Mouse (Mus musculus) heart, embryonic 14.5 days (tissue): Measurements from ENCODE around the gene Gm3646. TPM values are rescaled to one million over a fixed set of nuclear protein-coding genes. Genes with fewer than 3 reads are reported as not detected.
A peak's percentile ranks its signal among the peaks of the same experiment; 100 is the strongest.

ENCODE experiments used
- ATAC-seq: fragments of 200-750 bp; cut with Nextera tagmentation; 2 replicates; pipeline ENCODE4 v1.8.0; 2017; ENCODE audit warnings: low read depth, moderate TSS enrichment; ENCODE audit not compliant: insufficient number of reproducible peaks, insufficient read depth, low FRiP score
- H3K27ac ChIP-seq, 2 experiments: fragments of 200-500 bp in 1 of 2; fragments of 300-500 bp in 1 of 2; sonication (generic) in 1 of 2; replicated peaks in 1 of 2; 2 replicates each; pipeline ENCODE4 v1.5.1; 2012 to 2014; ENCODE audit warnings: low read depth in 2 of 2, low read length in 2 of 2, control low read depth in 1 of 2, mild to moderate bottlenecking in 1 of 2, mixed read lengths in 1 of 2; ENCODE audit not compliant: control insufficient read depth in 1 of 2, insufficient read depth in 1 of 2
- H3K27me3 ChIP-seq: fragments of 300-500 bp; sonication (generic); 2 replicates; pipeline ENCODE4 v1.6.1; 2014; ENCODE audit warnings: mild to moderate bottlenecking, low read length, control low read depth; ENCODE audit not compliant: control insufficient read depth, insufficient read depth
- H3K36me3 ChIP-seq: fragments of 300-500 bp; sonication (generic); 2 replicates; pipeline ENCODE4 v1.6.1; 2014; ENCODE audit warnings: mild to moderate bottlenecking, control low read depth, low read length, mixed read lengths; ENCODE audit not compliant: control insufficient read depth, insufficient read depth
- H3K4me1 ChIP-seq, 2 experiments: fragments of 200-500 bp in 1 of 2; fragments of 300-500 bp in 1 of 2; sonication (generic) in 1 of 2; 2 replicates each; pipeline ENCODE4 v1.6.1; 2012 to 2014; ENCODE audit warnings: low read length in 2 of 2, control low read depth in 1 of 2, mixed read lengths in 1 of 2; ENCODE audit not compliant: control insufficient read depth in 2 of 2, insufficient read depth in 2 of 2
- H3K4me2 ChIP-seq: fragments of 300-500 bp; sonication (generic); 2 replicates; pipeline ENCODE4 v1.6.1; 2014; ENCODE audit warnings: mild to moderate bottlenecking, low read length
- H3K4me3 ChIP-seq, 2 experiments: fragments of 200-500 bp in 1 of 2; fragments of 300-500 bp in 1 of 2; sonication (generic) in 1 of 2; 2 replicates each; pipeline ENCODE4 v1.5.1; 2012 to 2014; ENCODE audit warnings: low read length in 2 of 2, mild to moderate bottlenecking in 2 of 2, control low read depth in 1 of 2, low read depth in 1 of 2, moderate library complexity in 1 of 2; ENCODE audit not compliant: control insufficient read depth in 1 of 2, insufficient read depth in 1 of 2
- H3K9ac ChIP-seq: fragments of 300-500 bp; sonication (generic); 2 replicates; pipeline ENCODE4 v1.6.1; 2014; ENCODE audit warnings: mild to moderate bottlenecking, low read length
- H3K9me3 ChIP-seq: fragments of 300-500 bp; sonication (generic); 2 replicates; pipeline ENCODE4 v1.6.1; 2016; ENCODE audit warnings: low read length, control low read depth; ENCODE audit not compliant: control insufficient read depth
- whole genome bisulfite sequencing: fragments of 180-500 bp; shearing (Covaris S2); extraction: QIAGEN DNeasy Blood & Tissue Kit; methylation state at CpG from one replicate; pipeline ENCODE4 v1.1.7; 2014; 5-methylcytosine and 5-hydroxymethylcytosine counted together
- polyA plus RNA-seq: library from polyadenylated mRNA; unstranded; fragments of >200 nt; fragmentation: Nextera tagmentation; extraction: Ambion mirVana; gene quantifications from 2 replicates; pipeline ENCODE4 v1.2.1, GENCODE M21; 2014

Gene Gm3646
- polyA plus RNA-seq = 3.6 and 5.6 TPM in 2 replicates

DNA sequence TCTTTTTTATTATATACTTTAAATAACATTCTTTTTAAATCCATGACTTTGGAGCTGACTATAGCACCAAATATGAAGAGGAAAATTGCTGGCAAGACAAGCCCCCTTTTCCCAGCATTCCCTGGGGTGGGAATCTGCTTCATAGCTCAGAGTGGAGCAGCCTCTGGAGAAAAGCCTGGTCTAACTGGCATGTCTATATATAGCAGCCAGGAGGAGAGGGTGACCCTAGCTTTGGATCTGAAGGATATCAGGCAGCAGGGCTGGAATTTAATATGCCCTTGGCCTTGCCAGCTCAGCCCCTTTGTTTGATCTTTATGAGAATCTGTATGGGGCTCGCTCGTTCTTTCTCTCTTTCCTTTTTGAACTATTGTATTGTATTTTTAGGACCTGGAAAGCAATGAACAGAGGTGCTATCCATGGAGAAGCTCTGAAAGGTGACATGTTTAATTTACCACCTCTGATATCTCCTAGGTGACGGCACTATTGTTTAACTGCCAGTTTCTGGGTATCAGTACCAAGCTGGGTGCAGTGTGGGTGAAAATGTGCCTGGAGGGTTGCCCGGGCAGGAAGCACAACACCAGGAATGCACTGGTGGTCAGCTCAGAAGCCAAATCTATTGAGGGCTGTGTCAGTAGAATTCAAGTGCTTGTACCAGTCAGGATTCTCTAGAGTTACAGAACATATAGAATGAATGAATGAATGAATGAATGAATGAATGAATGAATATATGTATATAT, at the start of gene Gm3646:
Gene Gm3646 (minus strand): TSS at position 90 of the 737 bp plus-strand sequence.
- 41% methylated on average over 4 of the region's 4 CpGs for WGBS
- Histone ChIP-seq H3K4me1 (peaks cover 13 to 24% of the 10 kb centered on the region in 2 experiments), H3K36me3 (no peaks in the 10 kb centered on the region), H3K9ac (peak within 1 kb of the TSS; percentile 47; the same call in 1 of the 2 replicates), H3K4me3 (no peak within 1 kb of the TSS), H3K27ac (peak within 1 kb of the TSS; percentile 89 to 91), H3K27me3 (no peaks in the 10 kb centered on the region), H3K4me2 (peak within 1 kb of the TSS; percentile 51), H3K9me3 (no peaks in the 10 kb centered on the region)
- ATAC-seq = peak; percentile 79

DNA sequence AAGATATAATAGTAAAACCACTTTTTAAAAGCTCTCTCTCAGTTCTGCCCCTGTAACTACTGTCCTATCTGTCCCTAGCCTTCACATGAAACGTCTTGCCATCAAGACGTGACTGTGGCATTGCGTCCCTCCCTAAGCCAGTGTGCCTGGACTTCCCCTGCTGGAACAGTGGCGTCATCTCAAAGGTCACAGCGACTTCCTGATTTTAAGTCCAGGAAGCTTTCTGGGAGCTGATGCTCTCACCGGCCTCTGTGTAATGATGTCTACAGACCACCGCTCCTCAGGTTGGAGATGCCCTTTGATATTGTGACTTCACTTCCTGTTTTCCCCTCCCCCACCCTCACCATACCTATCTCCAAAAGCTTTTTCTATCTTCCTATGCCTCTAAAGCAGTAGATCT, 41.9 kb upstream of the Gm3646 start:
- no peak for ATAC-seq
- Histone ChIP-seq H3K27ac (no peak overlapping the region), H3K9ac (no peak overlapping the region), H3K4me3 (no peak overlapping the region), H3K4me1 (peaks cover 5 to 14% of the 10 kb centered on the region in 2 experiments), H3K27me3 (no peaks in the 10 kb centered on the region), H3K4me2 (no peak overlapping the region), H3K36me3 (no peaks in the 10 kb centered on the region), H3K9me3 (no peaks in the 10 kb centered on the region)
- 57% methylated on average over 7 of the region's 7 CpGs for WGBS

DNA sequence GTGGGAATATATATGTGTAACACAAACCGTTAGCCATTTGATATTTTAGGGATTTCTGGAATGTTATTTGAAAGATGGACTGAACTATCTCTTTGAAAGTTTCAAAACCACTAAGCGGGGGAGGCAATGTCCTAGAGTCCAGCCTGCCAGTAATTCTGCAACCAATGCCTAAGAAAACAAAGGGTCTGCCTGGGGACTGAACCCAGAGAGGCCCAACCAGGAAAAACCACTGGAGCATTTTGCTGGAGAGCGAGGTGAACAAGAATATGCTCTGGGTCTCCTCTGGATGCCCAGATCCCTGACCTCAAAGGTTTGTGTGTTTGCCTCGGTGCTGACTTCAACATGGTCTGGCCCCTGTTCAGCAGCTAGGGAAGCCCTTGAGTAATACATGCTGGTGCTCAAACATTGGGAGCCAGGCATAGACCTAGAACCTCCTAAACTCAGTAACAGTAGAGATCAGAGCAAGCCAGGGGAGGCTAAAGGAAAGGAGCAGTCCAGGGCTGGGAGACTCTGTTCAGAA, 41.0 kb upstream of the Gm3646 start:
- no peak overlapping the region; a peak in 1 of 4 replicates for H3K27ac ChIP-seq
- H3K4me3 ChIP-seq = no peak overlapping the region
- no peak overlapping the region for H3K9ac ChIP-seq
- H3K9me3 ChIP-seq = no peaks in the 10 kb centered on the region
- ATAC-seq = no peak
- no peaks in the 10 kb centered on the region for H3K36me3 ChIP-seq
- peaks cover 3 to 9% of the 10 kb centered on the region in 2 experiments for H3K4me1 ChIP-seq
- no peak overlapping the region for H3K4me2 ChIP-seq
- 63% methylated on average over 4 of the region's 4 CpGs for WGBS
- H3K27me3 ChIP-seq = no peaks in the 10 kb centered on the region

DNA sequence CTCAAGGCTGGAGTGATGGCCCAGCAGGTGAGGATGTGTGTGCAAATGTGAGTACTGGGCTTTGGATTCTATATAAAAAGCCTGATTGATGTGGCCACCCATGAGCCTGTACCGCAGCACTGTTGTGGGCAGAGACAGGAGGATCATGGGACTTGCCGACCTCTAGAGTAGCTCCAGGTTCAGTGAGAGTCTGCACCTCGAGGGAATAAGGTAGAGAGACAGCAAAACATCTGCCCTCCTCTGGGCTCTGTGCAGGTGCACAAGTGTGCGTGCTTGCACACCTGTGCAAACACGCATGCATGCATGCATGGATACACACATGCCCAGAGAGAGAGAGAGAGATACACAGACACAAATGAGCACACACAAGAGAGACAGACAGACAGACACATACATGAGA, 38.2 kb upstream of the Gm3646 start:
- no peak overlapping the region for H3K4me3 ChIP-seq
- H3K36me3 ChIP-seq = no peaks in the 10 kb centered on the region
- H3K4me2 ChIP-seq = no peak overlapping the region
- 83% methylated on average over 5 of the region's 5 CpGs for WGBS
- no peak overlapping the region for H3K27ac ChIP-seq
- H3K27me3 ChIP-seq = no peaks in the 10 kb centered on the region
- H3K9me3 ChIP-seq = no peaks in the 10 kb centered on the region
- no peak overlapping the region for H3K9ac ChIP-seq
- ATAC-seq = no peak
- peaks cover 11 to 19% of the 10 kb centered on the region in 2 experiments for H3K4me1 ChIP-seq

DNA sequence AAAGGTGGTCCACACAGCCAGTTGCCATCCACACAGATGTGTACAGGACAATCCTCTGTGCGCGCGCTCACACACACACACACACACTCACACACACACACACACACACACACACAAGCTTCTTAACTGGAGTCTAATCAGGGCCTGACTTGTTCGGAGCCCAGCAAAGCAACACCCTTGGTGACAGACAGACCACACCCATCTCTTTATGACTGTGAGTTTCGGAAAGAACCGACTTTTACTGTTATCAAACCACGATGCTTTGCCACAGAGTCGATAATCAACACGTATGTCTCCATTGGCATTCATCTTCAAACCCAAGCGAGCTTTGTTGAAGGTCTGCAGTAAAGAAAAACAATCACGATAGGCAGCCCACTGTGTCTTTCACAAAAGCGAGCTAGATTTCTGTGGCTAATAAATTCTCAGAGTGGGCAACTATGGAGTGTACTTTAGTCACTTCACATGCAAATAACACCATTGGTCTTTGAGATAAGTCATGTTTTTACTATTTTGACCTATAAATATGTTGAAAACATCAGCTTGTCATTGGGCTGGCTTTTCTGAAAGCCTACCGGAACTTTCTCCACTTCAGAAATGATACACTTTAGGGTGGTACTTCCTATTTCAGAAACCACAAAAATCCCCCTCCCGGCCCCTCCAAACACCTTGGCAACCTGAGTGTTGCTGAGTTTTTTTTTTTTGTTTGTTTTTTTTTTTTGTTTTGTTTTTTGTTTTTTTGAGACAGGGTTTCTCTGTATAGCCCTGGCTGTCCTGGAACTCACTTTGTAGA, 37.3 kb upstream of the Gm3646 start:
- H3K9ac ChIP-seq = no peak overlapping the region
- no peak for ATAC-seq
- H3K9me3 ChIP-seq = no peaks in the 10 kb centered on the region
- H3K36me3 ChIP-seq = no peaks in the 10 kb centered on the region
- 83% methylated on average over 14 of the region's 14 CpGs for WGBS
- no peak overlapping the region for H3K4me3 ChIP-seq
- H3K4me1 ChIP-seq = peaks cover 11 to 22% of the 10 kb centered on the region in 2 experiments
- H3K27me3 ChIP-seq = no peaks in the 10 kb centered on the region
- no peak overlapping the region for H3K27ac ChIP-seq
- H3K4me2 ChIP-seq = no peak overlapping the region

DNA sequence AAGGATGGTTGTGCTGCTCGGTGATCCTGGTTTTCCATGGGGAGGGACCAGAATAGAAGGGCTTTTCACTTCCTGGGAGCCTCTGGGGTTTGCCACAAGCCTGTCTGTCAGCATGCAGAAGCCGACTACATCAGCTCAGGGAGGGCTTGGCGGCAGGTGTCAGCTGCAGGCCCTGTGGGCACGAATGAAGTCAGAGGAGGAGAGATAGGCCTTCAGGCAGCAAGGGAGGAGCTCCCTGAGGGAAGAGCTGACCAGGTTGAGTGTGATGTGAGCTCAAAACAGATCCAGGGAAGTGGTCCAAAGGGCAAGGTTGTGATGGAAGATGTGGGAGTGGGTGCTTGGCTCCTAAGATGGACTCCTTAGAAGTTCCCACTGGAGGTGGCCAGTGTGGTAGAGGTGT, 35.7 kb upstream of the Gm3646 start:
- WGBS = 47% methylated on average over 4 of the region's 4 CpGs
- H3K4me3 ChIP-seq = no peak overlapping the region
- no peak overlapping the region for H3K27ac ChIP-seq
- no peak for ATAC-seq
- H3K27me3 ChIP-seq = no peaks in the 10 kb centered on the region
- H3K9ac ChIP-seq = no peak overlapping the region
- H3K9me3 ChIP-seq = no peaks in the 10 kb centered on the region
- no peak overlapping the region for H3K4me2 ChIP-seq
- peaks cover 11 to 19% of the 10 kb centered on the region in 2 experiments for H3K4me1 ChIP-seq
- H3K36me3 ChIP-seq = no peaks in the 10 kb centered on the region

DNA sequence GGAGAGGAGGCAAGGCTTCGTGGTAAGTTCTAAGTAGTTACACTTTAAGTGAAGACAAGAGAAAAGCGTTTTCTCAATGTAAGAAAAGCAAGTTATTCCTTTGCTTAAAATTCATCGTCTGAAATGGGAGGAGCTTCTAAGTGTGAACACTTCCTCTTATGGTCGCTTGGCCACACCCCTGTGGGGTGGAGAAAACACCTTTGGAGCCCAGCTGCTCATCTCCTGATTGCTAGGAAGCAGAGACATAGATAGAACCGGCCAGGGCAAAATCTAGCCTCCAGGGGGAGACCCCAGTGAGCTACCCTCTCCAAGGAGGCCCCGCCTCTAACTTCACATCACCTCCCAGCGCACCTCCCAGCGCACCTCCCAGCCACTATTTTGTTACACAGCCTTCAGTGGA, 34.7 kb upstream of the Gm3646 start:
- Histone ChIP-seq H3K27me3 (no peaks in the 10 kb centered on the region), H3K4me1 (peaks cover 11 to 23% of the 10 kb centered on the region in 2 experiments), H3K4me2 (no peak overlapping the region; the same call in 1 of the 2 replicates), H3K27ac (no peak overlapping the region), H3K9ac (no peak overlapping the region), H3K4me3 (no peak overlapping the region), H3K9me3 (no peaks in the 10 kb centered on the region), H3K36me3 (no peaks in the 10 kb centered on the region)
- ATAC-seq = no peak
- 56% methylated on average over 8 of the region's 8 CpGs for WGBS
